Mouse (Mus musculus): Measurements from ENCODE around the gene Gng10.

The Gng10 gene

DNA sequence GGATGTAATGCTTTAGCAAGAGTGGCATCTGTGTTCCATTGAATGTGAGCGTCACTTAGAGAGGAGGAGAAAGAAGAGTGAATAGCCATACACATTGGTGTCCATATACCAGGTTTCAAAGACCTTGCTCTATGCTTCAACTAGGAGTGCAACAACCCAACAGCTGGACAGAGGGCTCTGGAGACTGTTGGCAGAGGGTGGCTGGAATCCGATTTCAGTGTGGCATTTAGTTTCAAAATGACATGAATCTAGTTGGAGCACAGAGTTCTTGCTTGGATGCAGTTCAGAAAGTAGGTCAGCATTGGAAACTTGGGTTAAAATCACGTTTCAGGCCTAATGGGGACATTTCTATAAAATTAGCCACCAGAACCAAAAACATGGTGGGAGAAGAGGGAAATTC is 19.7 kb upstream of the Gng10 start:
- DNase-seq (ENCODE audit: low read depth, low spot score): no peak

DNA sequence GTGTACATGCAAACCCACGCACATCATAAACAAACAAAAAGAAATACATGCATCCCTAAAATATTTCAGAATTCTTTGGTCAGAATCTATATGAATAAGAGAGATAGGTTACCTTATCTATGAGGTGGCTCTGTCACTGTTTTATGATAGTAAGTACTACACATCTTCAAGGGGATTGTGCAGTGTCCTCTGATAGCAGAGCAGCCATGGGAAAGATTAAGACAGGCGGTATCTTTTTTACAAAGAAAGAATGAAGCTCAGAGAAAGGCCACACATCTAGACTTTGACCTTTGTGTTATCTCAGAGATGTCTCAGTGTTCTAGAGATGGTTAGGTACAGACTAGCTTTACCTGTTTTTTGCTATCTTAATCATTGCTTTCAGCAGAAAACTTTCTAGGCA is 18.0 kb upstream of the Gng10 start:
- DNase-seq (ENCODE audit: low read depth, low spot score): no peak

DNA sequence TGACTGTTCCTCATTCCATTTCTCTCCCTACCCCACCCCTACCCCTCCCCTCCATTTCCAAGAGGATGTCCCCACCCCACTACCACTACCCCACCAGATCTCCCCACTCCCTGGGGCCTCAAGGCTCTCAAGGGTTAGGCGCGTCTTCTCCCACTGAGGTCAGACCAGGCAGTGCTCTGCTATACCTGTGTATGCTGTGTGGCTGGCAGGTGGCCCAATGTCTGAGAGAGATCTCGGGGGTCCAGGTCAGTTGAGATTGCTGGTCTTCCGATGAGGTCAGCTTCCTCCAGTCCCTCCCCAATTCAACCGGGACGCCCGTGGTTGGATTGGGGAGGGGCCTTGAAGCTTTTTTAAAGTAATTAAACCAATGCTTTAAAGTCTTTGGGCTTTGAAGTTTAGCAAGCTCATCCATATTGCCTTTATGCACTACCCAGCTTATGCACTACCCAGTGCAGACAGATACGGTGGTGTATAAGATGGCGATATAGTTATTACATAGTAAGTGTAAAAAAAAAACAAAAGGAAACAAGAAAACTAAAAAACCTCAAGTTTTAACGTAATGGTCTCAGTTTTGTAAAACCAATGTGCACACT is 467 bp upstream of the Gng10 start:
- DNase-seq (ENCODE audit: low read depth, low spot score): no peak

DNA sequence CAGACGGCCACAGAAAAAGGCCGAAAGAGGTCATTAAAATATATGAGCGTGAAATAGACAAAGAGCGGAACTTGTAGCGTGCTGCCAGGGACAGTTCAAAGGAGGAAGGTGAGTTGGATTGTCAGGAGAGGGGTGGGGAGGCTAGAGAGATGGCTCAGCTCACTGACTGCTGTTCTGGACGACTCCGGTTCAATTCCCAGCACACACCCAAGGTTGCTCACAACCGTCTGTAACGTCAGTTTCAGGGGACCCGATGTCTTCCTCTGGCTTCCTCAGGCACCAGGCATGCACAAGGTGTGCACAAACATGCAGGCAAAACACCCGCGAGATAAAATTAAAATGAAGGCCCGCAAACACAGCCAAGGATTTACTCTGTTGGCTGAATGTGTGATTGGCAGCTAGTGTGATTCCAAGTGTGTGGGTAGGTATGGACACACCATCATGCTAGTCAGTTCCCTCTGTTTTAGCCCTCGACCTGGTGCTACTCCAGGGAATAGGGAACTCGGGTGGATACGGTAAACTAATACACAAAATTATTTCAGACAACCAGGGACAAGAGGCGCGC is 980 bp downstream of the Gng10 start:
- DNase-seq (ENCODE audit: low read depth, low spot score): peak; percentile 69

DNA sequence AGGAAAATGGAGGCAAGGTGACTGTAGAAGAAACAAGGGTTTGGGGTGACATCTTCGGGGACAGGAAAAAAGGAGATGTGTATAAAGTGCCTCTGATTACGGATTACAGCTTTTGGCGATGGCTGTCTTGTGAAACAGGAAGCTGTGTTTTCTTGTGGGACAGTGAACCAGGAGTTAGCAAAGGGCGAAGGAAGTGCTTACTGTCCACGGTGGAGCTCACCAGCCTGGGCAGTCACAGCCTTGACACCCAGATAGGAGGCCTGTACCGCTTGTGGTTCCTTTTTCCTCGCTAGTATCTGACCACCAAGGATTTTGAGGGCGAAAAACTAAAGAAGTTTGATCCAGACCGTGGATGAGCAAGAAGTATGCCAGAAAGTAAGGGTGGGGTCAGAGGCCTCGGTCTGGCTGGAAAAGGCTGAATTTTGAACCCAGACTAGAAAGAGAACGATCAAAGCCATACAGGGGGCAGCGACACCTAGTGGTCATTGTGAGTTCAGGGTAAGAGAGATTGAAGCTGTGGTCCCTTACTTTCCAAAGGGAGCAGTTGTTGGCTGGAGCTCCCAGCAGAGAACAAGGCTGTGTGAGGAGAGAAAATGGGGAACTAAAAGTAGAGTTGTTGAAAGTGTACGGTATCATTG is 1.7 kb downstream of the Gng10 start:
- peak; percentile 87 for DNase-seq (ENCODE audit: low read depth, low spot score)

DNA sequence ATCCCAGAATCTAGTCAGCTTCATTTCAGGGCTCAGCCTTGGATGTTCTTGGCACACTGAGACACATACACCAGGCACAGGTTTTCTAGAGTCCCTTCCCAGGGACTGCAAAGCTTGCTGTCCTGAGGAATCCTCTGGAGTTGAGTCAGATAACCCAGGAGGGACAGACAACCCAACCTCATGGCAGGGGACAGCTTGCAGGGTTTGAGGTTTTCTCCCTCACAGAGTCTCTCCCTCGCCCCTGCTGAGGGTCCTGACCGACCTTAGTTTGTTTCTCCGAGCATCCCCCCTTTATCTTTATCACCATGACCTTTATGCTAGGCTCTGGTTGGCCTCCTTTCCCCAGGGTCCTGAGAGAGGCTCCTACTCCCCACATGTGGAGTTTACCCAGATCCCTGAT is 2.6 kb downstream of the Gng10 start:
- no peak for DNase-seq (ENCODE audit: low read depth, low spot score)

DNA sequence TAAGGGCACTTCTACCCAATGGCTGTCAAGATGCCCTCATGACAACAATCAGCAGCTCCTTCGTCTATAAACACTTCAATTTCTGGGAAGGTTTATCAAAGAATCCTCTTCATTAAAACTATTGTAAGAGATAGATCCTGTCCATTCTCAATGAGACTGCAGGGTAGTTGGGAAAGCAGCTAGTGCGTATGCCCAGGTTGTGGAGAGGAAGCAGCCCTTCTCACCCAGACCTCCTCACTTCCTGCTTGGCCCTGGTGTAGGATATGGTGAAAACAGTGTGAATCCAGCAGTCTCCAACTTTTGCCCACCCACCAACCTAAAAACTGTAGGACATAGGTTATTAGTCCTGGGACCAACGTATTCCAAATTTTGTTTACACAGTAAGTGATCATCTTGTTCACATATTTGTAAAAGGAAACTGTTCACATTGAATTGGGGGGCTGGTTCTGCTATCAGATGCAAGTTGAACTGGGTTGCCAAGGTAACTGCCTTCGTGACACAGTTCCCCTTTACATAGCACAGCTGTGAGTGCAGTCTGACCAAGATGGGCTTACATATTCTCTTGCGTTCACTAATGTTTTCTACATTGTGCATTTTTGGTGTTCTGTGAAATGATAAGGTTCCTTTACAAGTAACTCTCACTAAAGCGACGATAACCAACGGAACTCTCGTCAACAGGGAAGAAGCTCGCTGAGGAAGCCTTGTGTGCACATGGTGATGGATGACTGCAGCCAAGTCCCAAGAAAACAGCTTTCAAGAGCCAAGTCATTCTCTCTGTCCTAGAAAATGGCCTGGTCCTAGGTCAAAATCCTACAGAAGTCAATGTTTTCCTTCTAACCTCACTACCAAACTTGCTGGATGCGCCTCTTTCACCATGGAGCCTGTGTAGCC is 5.8 kb downstream of the Gng10 start:
- DNase-seq (ENCODE audit: low read depth, low spot score): peak; percentile 83

DNA sequence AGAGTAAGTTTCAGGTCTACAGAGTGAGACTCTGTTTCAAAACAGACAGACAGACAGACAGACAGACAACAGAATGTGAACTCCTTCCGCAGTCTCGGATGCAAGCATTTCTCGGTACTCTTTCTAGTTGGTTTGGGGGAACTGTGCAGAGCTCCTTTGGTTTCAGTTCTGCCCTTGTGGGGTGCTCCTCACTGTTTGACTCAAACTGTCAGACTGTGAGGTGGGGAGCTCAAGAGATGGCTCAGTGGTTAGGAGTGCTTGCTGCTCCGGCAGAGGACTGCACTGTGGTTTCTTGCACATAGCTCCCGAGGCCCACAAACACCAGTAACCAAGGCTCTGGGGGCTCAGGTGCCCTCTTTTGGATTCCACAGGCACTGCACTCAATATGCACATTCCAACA is 8.2 kb downstream of the Gng10 start:
- peak; percentile 77 for DNase-seq (ENCODE audit: low read depth, low spot score)

DNA sequence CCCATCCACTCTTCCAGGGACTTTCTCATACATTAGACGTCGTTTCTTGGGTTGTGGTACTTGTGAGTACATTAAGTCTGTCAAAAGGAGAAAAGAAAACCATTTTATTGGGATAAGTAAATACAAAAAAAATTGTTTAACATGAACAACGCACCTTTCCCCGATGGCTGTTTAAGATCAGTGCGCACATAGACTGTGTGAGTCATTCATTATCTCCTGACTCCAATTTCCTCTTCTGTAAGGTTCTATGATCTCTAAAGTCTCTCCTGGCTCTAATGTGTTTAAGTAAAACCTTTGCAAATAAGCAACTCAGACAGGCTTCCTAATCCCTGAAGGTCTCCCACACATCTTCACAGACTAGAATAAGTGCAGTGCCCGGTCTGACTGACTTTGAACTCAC is 9.0 kb downstream of the Gng10 start:
- no peak for DNase-seq (ENCODE audit: low read depth, low spot score)

DNA sequence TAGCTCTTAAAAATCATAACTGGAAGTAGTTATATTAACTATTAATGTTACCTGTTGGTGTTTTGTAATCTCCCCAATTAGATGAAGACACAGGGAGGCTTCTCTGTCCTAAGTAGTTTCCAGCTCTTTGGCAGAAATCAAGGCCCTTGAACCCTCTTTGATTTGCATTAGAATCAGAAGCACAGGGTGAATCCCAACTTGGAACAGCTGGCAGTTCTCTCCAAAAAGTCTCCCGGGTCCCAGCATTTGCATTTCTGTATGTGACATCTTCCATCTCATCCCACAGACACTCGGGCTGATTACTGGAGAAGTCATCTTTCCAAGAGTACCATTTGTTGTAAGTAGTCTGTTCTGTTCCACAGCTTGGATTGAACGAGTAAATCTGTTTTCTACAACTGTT is 12.3 kb downstream of the Gng10 start:
- DNase-seq (ENCODE audit: low read depth, low spot score): no peak

DNA sequence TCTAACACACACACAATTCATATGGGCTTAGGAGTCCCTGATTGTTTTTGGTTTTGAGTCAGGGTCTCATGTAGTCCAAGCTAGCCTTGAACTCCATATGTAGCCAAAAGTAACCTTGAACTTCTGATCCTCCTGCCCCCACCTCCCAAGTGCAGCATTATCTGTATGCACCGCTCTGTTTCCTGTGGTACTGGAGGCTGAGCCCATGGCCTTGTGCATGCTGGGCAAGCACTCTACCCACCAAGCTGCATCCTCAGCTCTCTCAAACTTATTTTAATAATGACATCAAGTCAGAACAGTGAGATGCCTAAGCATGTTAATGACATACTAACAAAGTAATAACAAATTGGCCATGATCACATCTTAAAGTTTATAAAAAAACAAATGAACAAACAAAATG is 16.2 kb downstream of the Gng10 start:
- no peak for DNase-seq (ENCODE audit: low read depth, low spot score)

DNA sequence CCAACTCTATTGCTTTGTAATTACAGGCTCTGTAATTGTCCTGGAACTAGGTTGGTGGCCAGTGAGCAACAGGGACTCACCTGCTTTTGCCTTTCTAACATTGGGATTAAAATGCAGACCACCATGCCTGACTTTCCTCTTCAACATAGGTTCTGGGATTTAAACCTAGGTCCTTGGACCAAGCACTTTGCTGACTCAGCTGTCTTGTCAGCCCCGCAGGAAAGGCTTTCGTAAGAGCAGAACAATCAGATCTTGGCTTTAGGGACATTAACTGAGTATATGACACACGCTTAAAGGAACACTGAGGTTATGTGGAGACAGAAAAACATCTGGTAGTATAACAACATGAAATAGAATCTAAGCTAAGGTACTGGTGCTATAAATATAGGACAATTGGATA is 23.0 kb downstream of the Gng10 start:
- DNase-seq (ENCODE audit: low read depth, low spot score): no peak

DNA sequence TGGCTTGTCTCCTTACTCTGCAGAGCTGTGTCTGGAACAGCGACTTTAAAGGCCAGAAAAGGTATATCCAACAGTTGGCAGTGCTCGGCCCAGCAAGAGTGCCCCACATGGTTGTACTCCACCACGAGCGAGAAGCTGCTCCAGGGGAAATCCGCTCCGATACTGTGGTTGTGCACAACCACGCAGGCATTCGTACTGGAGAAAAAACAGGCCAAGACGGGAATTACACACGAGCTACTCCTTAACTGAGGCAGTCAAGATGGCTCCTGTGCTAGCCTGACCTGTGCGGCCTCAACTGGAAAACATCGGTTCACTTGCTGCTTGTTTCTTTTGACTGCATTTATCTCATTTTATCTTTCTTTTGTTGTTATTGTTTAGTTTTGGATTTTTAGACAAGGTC is 27.6 kb downstream of the Gng10 start:
- DNase-seq (ENCODE audit: low read depth, low spot score): no peak

DNA sequence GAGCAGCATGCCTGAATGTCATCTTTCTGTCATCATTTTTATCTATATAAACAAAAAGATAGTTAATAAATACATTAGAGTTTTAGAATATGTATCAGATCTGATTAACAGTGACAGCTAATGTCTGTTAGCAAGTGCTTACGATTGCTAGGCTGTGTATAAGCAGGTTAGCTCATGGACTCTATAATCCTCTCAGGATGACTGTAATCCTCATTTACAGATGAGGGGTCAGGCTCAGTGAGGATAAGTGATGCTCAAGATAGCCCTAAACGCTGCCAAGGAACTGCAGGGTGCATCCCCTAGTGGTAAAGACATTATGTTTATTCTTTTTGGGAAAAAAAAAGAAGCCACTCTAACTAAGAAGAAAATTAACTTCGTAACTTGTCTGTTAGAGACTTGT is 34.4 kb downstream of the Gng10 start:
- no peak for DNase-seq (ENCODE audit: low read depth, low spot score)

DNA sequence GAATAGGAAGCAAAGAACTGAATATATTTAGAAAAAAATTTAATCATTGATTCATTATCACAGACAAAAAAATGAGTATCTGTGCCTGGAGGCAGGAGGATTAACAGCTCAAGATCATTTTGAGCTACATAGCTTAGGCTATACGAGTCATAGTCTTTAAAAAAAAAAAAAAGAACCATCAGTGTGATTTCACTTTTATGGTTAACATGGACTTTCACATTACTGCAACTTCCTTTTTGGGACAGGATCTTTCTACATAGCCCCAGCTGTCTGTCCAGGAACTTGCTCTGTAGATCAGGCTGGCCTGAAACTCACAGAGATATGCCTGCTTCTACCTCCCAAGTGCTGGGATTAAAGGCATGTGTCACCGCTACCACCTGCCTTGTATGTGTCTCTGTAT is 48.5 kb downstream of the Gng10 start:
- DNase-seq (ENCODE audit: low read depth, low spot score): peak; percentile 23

DNA sequence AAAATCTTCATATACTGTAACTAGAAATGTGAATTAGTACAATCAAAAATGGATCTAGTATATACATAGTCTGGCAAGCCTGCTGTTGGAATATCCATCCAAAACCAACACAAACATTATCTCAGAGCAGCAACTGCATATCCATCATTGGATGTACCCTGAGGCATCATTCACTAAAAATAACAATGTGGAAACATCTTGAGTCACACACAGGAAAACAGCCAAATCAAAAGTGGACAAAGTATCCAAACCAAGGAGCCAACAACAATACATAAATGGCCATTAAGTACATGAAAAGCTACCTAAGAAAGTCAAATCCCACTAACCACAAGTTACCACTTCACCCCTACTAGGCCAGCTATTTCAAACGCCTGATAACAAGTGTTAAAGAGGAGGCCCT is 54.5 kb downstream of the Gng10 start:
- DNase-seq (ENCODE audit: low read depth, low spot score): no peak

All from A20 (cell line).